Mouse (Mus musculus): ENCODE results near the gene Anks1. TPM values are rescaled to one million over a fixed set of nuclear protein-coding genes. Genes with fewer than 3 reads are reported as not detected.

The Anks1 gene
- polyA plus RNA-seq, 1 experiment from 2014 or later, result 14.9 TPM

DNA sequence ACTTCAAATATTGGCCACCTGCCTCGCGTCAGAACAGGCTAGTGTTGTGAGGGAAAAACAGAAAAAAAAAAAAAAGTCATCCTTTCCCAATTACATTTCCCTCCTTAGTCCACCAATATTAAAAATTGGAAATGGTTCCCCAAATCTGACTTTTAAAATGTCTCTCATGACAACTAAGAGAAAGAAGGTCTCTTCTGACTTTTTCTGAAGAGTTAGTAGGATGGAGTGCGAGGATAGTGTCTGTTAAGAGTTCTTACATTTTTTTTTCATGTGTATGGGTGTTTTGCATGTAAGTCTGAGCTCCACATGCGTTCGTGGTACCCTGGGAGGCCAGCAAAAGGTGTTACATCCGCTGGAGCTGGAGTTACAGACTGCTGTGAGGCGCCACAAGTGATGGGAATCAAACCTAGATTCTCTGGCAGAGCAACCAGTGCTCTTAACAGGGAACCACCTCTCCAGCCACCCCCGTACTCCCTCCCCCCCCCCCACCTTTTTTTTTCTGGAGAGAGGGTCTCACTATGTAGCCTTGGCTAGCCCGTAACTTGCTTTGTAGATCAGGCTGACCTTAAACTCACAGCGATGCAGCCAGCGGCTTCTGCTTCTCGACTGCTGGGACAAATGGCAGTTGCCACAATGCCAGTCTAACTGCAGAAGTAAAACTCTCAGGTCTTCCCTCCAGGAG is 759 bp upstream of the Anks1 start:
- H3K4me3 ChIP-seq (replicated peaks), result peak overlapping the region; percentile 98
- H3K27ac ChIP-seq, result peak overlapping the region; percentile 90
- H3K4me2 ChIP-seq, result peak overlapping the region; percentile 77
- peaks cover 19% of the 10 kb centered on the region for H3K4me1 ChIP-seq
- no peak overlapping the region for H3K9ac ChIP-seq
- H3K9me3 ChIP-seq, result no peaks in the 10 kb centered on the region
- WGBS, result 0% methylated on average over 12 of the region's 12 CpGs
- ATAC-seq (ENCODE audit: insufficient read depth, low FRiP score, low read depth), result no peak; the same call in 1 of the 2 replicates
- H3K27me3 ChIP-seq (replicated peaks), result no peaks in the 10 kb centered on the region
- peaks cover 6% of the 10 kb centered on the region; the same call in 1 of the 2 replicates for H3K36me3 ChIP-seq

DNA sequence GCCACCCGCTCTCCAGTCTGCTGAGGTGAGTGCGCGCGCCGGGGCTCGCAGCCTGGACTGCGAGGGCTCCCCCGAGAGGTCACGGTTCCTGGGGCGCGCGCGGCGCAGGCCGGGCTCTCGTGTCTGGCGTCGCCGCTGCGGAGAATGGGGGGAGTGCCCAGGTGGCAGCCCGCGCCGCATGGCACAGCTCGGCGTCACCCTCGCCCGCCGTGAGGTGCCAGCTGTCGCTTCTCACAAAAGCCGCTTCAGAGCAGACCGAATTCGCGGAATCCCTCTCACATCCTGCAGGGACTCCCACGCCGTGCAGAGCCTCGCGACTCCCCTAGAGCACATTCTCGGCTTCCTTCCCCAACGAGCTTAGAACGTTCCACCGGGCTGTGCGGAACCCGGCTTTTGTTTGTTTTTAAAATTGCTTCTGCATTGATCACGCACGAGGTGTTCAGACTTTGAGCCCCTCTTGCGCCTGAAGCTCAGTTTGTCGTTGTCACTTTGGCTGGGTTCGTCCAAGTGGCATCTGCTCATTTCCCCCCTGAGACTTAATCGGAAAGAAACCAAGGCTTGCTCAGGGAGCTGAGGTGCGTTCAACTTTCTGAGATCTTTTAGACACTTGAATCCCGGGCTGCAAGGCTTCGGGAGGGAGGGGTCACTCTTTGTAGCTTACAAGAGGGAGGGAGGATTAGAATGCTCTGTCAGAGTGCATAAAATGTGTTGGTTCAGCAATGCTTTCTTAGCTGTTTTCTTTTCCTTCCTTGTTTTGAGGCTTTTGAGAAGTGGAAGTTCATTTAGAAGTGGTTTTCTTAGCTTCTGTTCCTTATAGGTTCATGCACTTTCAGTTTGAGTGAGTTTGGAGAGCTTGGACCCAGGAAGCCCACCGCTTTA is 755 bp downstream of the Anks1 start, which contains the start of gene Taf11:
Taf11 (minus strand) TSS at position 223 of the 879 bp plus-strand sequence.
- H3K4me2 ChIP-seq, result peak within 1 kb of the TSS; percentile 77
- peaks cover 19% of the 10 kb centered on the region for H3K4me1 ChIP-seq
- H3K27me3 ChIP-seq (replicated peaks), result no peaks in the 10 kb centered on the region
- peak within 1 kb of the TSS; percentile 98 for H3K4me3 ChIP-seq (replicated peaks)
- H3K9ac ChIP-seq, result peak within 1 kb of the TSS; percentile 82
- H3K36me3 ChIP-seq, result peaks cover 1% of the 10 kb centered on the region; the same call in 1 of the 2 replicates
- no peaks in the 10 kb centered on the region for H3K9me3 ChIP-seq
- H3K27ac ChIP-seq, result peak within 1 kb of the TSS; percentile 90
- 1% methylated on average over 53 of the region's 53 CpGs for WGBS
- ATAC-seq (ENCODE audit: insufficient read depth, low FRiP score, low read depth), result peak; percentile 16

DNA sequence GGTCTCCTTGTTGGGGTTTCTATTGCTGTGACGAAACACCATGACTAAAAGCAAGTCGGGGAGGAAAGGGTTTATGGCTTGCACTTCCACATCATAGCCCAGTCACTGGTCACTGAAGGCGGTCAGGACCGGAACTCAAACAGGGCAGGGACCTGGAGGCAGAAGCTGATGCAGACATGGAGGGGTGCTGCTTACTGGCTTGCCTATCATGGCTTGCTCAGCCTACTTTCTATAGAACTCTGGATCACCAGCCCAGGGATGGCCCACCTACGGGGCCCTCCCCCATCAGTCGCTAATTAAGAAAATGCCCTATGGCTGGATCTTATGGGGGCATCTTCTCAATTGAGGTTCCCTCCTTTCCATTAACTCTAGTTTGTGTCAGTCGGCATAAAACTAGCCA is 2.3 kb downstream of the Anks1 start:
- H3K4me3 ChIP-seq (replicated peaks), result no peak overlapping the region
- H3K36me3 ChIP-seq, result no peaks in the 10 kb centered on the region; the same call in 1 of the 2 replicates
- H3K9me3 ChIP-seq, result no peaks in the 10 kb centered on the region
- H3K27me3 ChIP-seq (replicated peaks), result no peaks in the 10 kb centered on the region
- ATAC-seq (ENCODE audit: insufficient read depth, low FRiP score, low read depth), result no peak
- 91% methylated on average over 7 of the region's 7 CpGs for WGBS
- H3K27ac ChIP-seq, result no peak overlapping the region
- peaks cover 19% of the 10 kb centered on the region for H3K4me1 ChIP-seq
- no peak overlapping the region for H3K9ac ChIP-seq
- no peak overlapping the region; the same call in 1 of the 2 replicates for H3K4me2 ChIP-seq

DNA sequence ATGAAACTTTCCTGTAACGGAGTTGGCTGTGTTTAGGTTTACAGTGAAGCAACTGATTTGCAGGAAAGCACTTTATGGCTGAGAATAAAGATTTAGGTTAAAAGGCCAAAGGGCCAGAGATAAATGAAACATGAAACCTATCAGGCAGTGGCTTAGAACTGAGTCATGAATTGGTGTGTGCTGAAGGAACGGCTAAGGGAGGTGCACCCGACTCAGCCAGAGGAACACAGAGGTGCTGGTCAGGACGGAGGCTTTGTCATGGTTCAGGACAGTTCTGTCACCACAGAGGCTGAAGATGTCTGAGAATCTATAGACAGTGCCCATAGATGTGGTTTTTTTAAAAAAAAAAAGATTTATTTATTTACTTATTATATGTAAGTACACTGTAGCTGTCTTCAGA is 5.6 kb downstream of the Anks1 start:
- Histone ChIP-seq H3K27ac (no peak overlapping the region), H3K4me3 (replicated peaks) (no peak overlapping the region), H3K9ac (no peak overlapping the region), H3K27me3 (replicated peaks) (no peaks in the 10 kb centered on the region), H3K36me3 (no peaks in the 10 kb centered on the region; the same call in 1 of the 2 replicates), H3K4me1 (peaks cover 12% of the 10 kb centered on the region), H3K4me2 (no peak overlapping the region), H3K9me3 (no peaks in the 10 kb centered on the region)
- ATAC-seq (ENCODE audit: insufficient read depth, low FRiP score, low read depth), result no peak
- WGBS, result 63% methylated on average over 4 of the region's 4 CpGs

DNA sequence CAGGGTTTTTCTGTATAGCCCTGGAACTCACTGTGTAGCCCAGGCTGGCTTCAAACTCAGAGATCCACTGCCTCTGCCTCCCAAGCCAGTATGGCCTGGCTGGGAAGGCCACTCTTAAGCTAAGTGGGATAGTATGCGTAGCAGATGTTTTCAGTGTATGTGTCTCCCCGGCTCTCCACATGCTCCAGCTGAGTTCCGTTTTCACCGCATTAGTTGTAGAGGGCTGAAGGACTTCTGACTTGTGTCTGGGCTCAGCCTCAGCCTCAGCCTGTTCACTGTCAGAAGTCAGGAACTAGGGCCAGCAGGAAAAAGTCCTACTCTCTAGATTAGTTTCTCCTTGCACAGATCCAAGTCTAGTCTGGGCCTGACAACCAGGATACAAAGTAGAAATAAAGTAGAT is 7.3 kb downstream of the Anks1 start:
- ATAC-seq (ENCODE audit: insufficient read depth, low FRiP score, low read depth), result 0 out of 2 replicates have a peak, but pooled peaks have one; percentile 17
- 64% methylated on average over 4 of the region's 4 CpGs for WGBS
- H3K36me3 ChIP-seq, result no peaks in the 10 kb centered on the region; the same call in 1 of the 2 replicates

DNA sequence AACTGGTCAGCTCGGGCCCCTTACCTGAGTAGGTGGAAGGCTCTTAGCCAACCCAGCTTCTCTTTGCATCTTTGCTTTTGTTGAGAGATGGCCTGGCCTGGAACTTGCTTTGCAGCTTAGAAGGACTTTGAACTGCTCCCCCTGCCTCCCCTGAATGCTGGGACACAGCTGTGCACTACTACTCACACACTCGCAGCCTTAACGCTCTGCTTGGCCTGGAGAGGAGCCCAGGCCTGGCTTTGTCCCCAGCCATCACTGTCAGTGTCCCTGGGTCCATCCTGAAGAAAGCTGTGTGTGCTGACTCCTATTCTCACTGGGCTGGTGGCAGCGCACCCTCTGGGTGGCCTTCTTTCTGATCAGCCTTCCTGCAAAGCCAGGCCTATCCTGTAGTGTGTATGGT is 11.6 kb downstream of the Anks1 start:
- Histone ChIP-seq H3K9ac (no peak overlapping the region), H3K4me2 (no peak overlapping the region), H3K9me3 (no peaks in the 10 kb centered on the region), H3K4me3 (replicated peaks) (no peak overlapping the region), H3K4me1 (peaks cover 26% of the 10 kb centered on the region), H3K27ac (peak overlapping the region; percentile 26; the same call in 1 of the 2 replicates), H3K27me3 (replicated peaks) (no peaks in the 10 kb centered on the region), H3K36me3 (no peaks in the 10 kb centered on the region)
- WGBS, result 63% methylated on average over 4 of the region's 4 CpGs
- ATAC-seq (ENCODE audit: insufficient read depth, low FRiP score, low read depth), result no peak

More for the DNA sequence above, 7.3 kb downstream of the Anks1 start:
- H3K9ac ChIP-seq, result no peak overlapping the region
- peak overlapping the region; percentile 72; the same call in 1 of the 2 replicates for H3K27ac ChIP-seq
- H3K4me3 ChIP-seq (replicated peaks), result no peak overlapping the region
- no peaks in the 10 kb centered on the region for H3K9me3 ChIP-seq
- no peak overlapping the region for H3K4me2 ChIP-seq
- no peaks in the 10 kb centered on the region for H3K27me3 ChIP-seq (replicated peaks)
- H3K4me1 ChIP-seq, result peaks cover 15% of the 10 kb centered on the region

DNA sequence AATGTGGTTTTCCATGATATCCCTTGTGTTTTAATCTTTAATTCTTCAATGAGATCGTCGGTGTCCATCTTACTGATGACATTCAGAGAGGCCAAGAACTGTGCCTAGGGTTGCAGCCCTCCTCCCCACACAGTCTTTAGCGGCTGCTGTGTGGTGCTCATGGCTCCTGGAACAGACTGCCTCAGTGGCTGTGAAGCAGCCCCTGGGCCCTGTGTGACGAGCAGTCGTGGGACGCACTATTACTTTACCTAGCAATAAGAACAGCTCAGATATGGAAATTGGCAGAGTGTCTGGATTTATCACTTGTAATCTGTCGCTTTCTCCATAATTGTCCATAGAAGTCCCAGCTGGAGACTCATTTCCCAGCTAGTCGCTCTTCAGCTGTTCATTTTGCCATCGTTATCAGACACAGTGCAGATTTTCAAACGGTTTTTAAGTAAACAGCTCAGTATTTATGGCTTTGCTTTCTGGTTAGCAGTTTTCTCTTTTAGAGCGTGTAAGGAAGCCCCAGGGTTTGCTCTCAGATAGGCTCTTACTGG is 13.1 kb downstream of the Anks1 start:
- Histone ChIP-seq H3K36me3 (no peaks in the 10 kb centered on the region), H3K9me3 (no peaks in the 10 kb centered on the region), H3K27ac (peak overlapping the region; percentile 17; the same call in 1 of the 2 replicates), H3K27me3 (replicated peaks) (no peaks in the 10 kb centered on the region), H3K4me2 (no peak overlapping the region), H3K9ac (no peak overlapping the region), H3K4me1 (peaks cover 36% of the 10 kb centered on the region), H3K4me3 (replicated peaks) (no peak overlapping the region)
- WGBS, result 60% methylated on average over 11 of the region's 11 CpGs
- no peak for ATAC-seq (ENCODE audit: insufficient read depth, low FRiP score, low read depth)

DNA sequence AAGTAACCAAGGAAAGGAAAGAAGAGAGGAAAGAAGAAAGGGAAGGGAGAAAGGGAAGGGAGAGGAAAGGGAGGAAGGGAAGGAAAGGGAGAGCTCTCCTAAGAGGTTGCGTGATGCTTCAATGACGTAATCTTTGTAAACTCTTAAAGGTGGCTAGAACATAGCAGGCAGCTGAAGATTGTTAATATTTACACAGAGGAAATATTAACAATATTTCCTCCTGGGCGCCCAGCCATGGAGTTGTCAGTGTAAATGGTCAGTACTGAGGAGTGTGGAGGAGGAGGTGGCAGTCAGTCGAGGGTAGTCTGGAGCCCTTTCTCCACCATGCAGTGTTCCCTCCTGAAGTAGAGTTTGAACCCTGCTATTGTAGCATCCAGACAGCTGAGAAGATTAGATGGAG is 15.9 kb downstream of the Anks1 start:
- Histone ChIP-seq H3K27me3 (replicated peaks) (no peaks in the 10 kb centered on the region), H3K9ac (no peak overlapping the region), H3K27ac (peak overlapping the region; percentile 77), H3K4me1 (peaks cover 36% of the 10 kb centered on the region), H3K9me3 (no peaks in the 10 kb centered on the region), H3K4me2 (no peak overlapping the region), H3K4me3 (replicated peaks) (no peak overlapping the region), H3K36me3 (0 out of 2 replicates have a peak, but pooled peaks cover 2% of the 10 kb centered on the region)
- 39% methylated on average over 4 of the region's 4 CpGs for WGBS
- ATAC-seq (ENCODE audit: insufficient read depth, low FRiP score, low read depth), result peak; percentile 29

DNA sequence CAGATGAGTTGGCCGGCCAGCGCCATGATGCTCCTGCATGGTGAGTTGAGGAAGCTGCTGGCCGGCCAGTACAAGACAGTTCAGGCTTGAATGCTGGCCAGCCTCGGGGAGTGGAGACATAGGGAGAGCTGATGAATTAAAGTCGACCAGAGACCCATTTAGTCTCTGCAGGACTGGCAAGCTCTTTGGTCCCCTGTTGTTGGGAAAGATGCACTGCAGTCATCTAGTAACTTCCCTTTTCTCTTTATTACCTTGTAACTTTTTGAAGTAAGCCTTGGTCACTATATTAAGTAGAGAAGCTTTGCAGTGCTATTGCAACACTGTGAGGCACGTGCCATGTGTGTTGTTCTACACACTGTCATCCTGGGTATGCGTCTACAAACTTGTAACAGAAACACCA is 16.4 kb downstream of the Anks1 start:
- Histone ChIP-seq H3K9ac (no peak overlapping the region), H3K4me1 (peaks cover 31% of the 10 kb centered on the region), H3K27me3 (replicated peaks) (no peaks in the 10 kb centered on the region), H3K36me3 (0 out of 2 replicates have a peak, but pooled peaks cover 2% of the 10 kb centered on the region), H3K9me3 (no peaks in the 10 kb centered on the region), H3K4me2 (no peak overlapping the region), H3K4me3 (replicated peaks) (no peak overlapping the region), H3K27ac (peak overlapping the region; percentile 77)
- 58% methylated on average over 7 of the region's 7 CpGs for WGBS
- 0 out of 2 replicates have a peak, but pooled peaks have one; percentile 30 for ATAC-seq (ENCODE audit: insufficient read depth, low FRiP score, low read depth)

DNA sequence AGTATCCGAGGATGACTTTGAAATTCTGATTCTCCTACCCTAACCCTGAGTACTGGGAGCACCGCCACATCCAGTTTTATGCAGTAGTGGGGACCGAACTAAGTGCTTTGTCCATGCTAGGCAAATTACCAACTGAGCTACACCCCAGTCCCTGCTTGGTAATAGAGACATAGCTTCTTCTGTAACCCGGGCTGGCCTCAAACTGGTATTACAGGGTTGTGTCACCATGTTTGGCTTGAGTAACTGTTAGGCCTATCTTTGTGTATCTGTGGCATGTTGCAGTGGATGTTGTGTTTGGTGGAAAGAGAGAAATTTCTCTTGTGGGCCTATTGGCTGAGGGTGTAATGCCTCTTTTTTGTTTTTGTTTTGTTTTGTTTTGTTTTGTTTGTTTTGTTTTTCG is 21.2 kb downstream of the Anks1 start:
- Histone ChIP-seq H3K27me3 (replicated peaks) (no peaks in the 10 kb centered on the region), H3K4me3 (replicated peaks) (no peak overlapping the region), H3K27ac (no peak overlapping the region), H3K4me1 (peaks cover 18% of the 10 kb centered on the region), H3K9ac (no peak overlapping the region), H3K36me3 (0 out of 2 replicates have a peak, but pooled peaks cover 2% of the 10 kb centered on the region), H3K4me2 (no peak overlapping the region), H3K9me3 (no peaks in the 10 kb centered on the region)
- 90% methylated on average over 5 of the region's 5 CpGs for WGBS
- no peak for ATAC-seq (ENCODE audit: insufficient read depth, low FRiP score, low read depth)

DNA sequence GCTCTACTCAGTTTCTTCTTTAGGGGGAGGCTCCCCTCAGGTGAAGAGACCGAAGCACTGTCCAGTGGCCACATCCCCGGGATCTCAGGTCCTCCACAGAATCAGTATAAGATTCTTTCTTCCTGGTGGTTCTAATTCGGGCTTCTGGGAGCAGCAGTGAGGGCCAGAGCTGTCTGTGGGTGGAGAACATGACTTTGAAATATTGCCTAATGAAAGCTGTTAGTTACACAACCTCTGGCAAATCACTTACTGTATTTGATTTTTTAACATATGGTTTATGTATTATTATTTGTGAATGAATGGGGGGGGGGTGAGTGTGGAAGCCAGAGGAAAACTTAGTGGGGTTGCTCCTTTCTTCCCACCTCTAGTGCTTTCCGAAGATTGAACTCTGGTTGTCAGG is 22.7 kb downstream of the Anks1 start:
- Histone ChIP-seq H3K9ac (no peak overlapping the region), H3K4me1 (peaks cover 13% of the 10 kb centered on the region), H3K36me3 (0 out of 2 replicates have a peak, but pooled peaks cover 2% of the 10 kb centered on the region), H3K9me3 (no peaks in the 10 kb centered on the region), H3K4me2 (no peak overlapping the region), H3K27me3 (replicated peaks) (no peaks in the 10 kb centered on the region), H3K27ac (no peak overlapping the region), H3K4me3 (replicated peaks) (no peak overlapping the region)
- 71% methylated on average over 4 of the region's 4 CpGs for WGBS
- ATAC-seq (ENCODE audit: insufficient read depth, low FRiP score, low read depth), result no peak

All from stomach, embryonic 15.5 days (tissue).